Mouse (Mus musculus) midbrain, embryonic 14.5 days (tissue): ENCODE measurements around the gene Efs. TPM values are rescaled to one million over a fixed set of nuclear protein-coding genes. Genes with fewer than 3 reads are reported as not detected.

Experiments used
- ATAC-seq: fragments of 200-750 bp; cut with Nextera tagmentation; 2 replicates; pipeline ENCODE4 v1.8.0; 2017; ENCODE audit warnings: moderate number of reproducible peaks, moderate library complexity; ENCODE audit not compliant: low FRiP score, low TSS enrichment
- DNase-seq: peaks from one replicate; pipeline ENCODE4 v3.0.0-alpha.2; 2015
- H3K27ac ChIP-seq: fragments of 300-500 bp; sonication (generic); replicated peaks from 2 replicates; pipeline ENCODE4 v1.5.1; 2014; ENCODE audit warnings: mild to moderate bottlenecking, low read depth, low read length, moderate library complexity
- H3K27me3 ChIP-seq: fragments of 300-500 bp; sonication (generic); 2 replicates; pipeline ENCODE4 v1.6.1; 2014; ENCODE audit warnings: low read length, control low read depth, mixed read lengths; ENCODE audit not compliant: control insufficient read depth, insufficient read depth
- H3K36me3 ChIP-seq: fragments of 300-500 bp; sonication (generic); 2 replicates; pipeline ENCODE4 v1.6.1; 2014; ENCODE audit warnings: low read length, control low read depth; ENCODE audit not compliant: control insufficient read depth, insufficient read depth
- H3K4me1 ChIP-seq: fragments of 300-500 bp; sonication (generic); 2 replicates; pipeline ENCODE4 v1.6.1; 2014; ENCODE audit warnings: mild to moderate bottlenecking, antibody characterized with exemption, low read length, control low read depth; ENCODE audit not compliant: control insufficient read depth, insufficient read depth
- H3K4me2 ChIP-seq: fragments of 300-500 bp; sonication (generic); 2 replicates; pipeline ENCODE4 v1.6.1; 2014; ENCODE audit warnings: mild to moderate bottlenecking, low read length, moderate library complexity
- H3K4me3 ChIP-seq: fragments of 300-500 bp; sonication (generic); replicated peaks from 2 replicates; pipeline ENCODE4 v1.5.1; 2014; ENCODE audit warnings: low read depth, low read length
- H3K9ac ChIP-seq: fragments of 300-500 bp; sonication (generic); replicated peaks from 2 replicates; pipeline ENCODE4 v1.6.1; 2014; ENCODE audit warnings: mild to moderate bottlenecking, low read length, moderate library complexity
- H3K9me3 ChIP-seq: fragments of 300-500 bp; sonication (generic); 2 replicates; pipeline ENCODE4 v1.6.1; 2016; ENCODE audit warnings: low read length, control low read depth, mixed read lengths; ENCODE audit not compliant: control insufficient read depth
- WGBS: fragments of 180-500 bp; shearing (Covaris S2); extraction: QIAGEN DNeasy Blood & Tissue Kit; methylation state at CpG from one replicate; pipeline ENCODE4 v1.1.7; 2014; 5-methylcytosine and 5-hydroxymethylcytosine counted together
- polyA plus RNA-seq: library from polyadenylated mRNA; unstranded; fragments of >200 nt; fragmentation: Nextera tagmentation; extraction: Ambion mirVana; gene quantifications from 2 replicates; pipeline ENCODE4 v1.2.1, GENCODE M21; 2014

Gene Efs
- polyA plus RNA-seq, 1 experiment from 2014 or later: 18.3 TPM

DNA sequence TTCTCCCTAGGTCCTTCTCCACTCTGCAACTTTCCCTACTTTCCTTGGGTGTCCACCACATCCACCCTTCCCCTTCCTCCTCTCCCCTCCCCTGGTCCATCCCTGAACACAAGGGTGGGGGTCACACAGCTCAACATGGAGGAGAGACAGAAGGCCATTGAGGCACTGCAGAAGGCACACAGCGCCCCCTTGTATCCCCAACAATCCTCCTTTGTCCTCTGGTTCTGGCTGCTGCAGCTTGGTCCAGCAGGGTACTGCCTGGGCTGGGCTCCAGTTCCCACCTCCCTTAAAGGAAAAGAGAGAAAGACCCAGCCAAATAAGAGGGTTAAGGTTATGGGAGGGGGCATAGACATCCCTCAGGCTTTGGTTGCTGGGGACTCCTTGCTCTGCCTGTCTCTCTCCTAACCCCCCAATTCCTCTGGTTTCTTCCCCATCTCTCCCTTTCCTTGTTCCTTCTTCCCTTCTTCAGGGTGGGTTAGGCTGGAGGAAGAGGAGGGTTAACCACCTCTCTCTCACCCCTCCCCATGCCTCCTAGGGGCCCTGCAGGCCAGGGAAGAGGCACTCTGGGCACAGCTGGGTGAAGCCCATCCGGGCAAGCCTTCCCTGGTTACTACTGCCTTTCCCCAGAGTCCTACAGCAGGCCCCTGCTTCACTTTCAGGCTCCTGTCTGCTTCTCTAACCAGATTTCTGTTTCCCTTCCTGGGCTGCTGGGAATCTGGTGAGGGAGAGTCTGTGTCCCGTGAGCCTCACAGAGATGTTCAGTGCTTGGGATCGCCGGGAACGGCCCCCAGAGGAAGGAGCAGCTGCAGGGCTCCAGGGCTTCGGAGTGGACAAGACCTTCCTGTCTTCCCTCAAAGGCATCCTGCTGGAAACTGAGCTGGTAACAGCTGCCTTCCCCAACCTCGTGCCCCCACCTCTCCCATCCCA is 10.2 kb upstream of the Efs start, which contains the start of gene Cmtm5:
Gene Cmtm5 (plus strand): TSS at position 358 of the 927 bp plus-strand sequence.
- Histone ChIP-seq H3K9me3 (no peaks in the 10 kb centered on the region), H3K4me1 (peaks cover 11% of the 10 kb centered on the region), H3K9ac (no peak within 1 kb of the TSS), H3K4me2 (no peak within 1 kb of the TSS), H3K27me3 (no peaks in the 10 kb centered on the region), H3K4me3 (no peak within 1 kb of the TSS), H3K27ac (0 out of 2 replicates have a peak within 1 kb of the TSS, but pooled peaks have one; percentile 27), H3K36me3 (no peaks in the 10 kb centered on the region)
- ATAC-seq (no peak), DNase-seq (peak; percentile 48)
- 35% methylated on average over 8 of the region's 8 CpGs for WGBS

DNA sequence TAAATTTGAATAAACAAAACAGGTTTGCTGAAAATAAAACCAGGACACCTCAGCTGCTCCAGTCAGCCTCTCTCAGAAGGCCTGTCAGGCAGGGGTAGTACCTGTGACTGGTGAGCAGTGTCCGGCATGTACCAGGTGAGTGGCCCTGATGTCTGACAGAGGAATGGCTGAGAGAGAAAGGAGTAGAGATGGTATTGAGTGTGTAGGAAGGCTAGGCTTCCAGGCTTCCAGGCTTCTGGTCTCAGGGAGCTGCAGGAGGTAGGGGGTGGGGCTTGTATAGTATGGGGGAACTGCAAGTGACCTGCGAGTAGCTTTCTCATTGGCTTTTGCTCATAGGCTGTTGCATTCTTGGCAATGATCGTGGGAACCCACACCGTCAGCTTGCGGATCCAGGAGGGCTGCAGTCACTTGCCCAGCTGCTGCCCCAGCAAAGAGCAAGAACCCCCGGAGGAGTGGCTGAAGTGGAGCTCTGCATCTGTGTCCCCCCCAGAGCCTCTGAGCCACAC is 6.8 kb upstream of the Efs start, which contains the start of gene Il25:
Gene Il25 (plus strand): TSS at position 51 of the 506 bp plus-strand sequence.
- Histone ChIP-seq H3K9ac (no peak within 1 kb of the TSS), H3K36me3 (no peaks in the 10 kb centered on the region), H3K27ac (no peak within 1 kb of the TSS), H3K4me2 (no peak within 1 kb of the TSS), H3K4me3 (no peak within 1 kb of the TSS), H3K27me3 (no peaks in the 10 kb centered on the region), H3K4me1 (peaks cover 17% of the 10 kb centered on the region), H3K9me3 (no peaks in the 10 kb centered on the region)
- WGBS: 29% methylated on average over 6 of the region's 6 CpGs
- DNase-seq: peak; percentile 32
- no peak for ATAC-seq

DNA sequence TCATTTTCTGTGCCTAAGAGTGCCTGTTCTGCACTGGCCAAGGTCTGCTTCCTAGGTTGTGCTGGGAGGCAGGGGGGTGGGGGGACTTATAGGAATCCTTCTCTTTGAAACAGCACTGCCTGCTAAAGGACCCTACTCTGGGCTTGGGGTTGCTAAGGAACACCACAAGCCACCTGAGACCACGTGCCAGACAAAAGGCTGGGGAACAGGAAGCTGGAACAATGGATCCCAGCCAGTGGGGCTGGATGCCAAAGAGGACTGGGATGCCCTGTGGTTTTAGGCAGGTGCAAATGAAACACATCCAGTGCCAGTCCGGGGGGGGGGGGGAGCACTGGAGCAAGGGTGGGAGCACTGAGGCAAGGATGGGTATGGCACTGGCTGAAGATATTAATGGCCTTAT is 4.5 kb upstream of the Efs start:
- no peak overlapping the region for H3K9ac ChIP-seq
- no peak overlapping the region for H3K27ac ChIP-seq
- H3K9me3 ChIP-seq: no peaks in the 10 kb centered on the region
- no peak overlapping the region for H3K4me2 ChIP-seq
- no peak for ATAC-seq
- H3K36me3 ChIP-seq: no peaks in the 10 kb centered on the region
- peak; percentile 35 for DNase-seq
- peaks cover 19% of the 10 kb centered on the region for H3K4me1 ChIP-seq
- WGBS: 27% methylated on average over 2 of the region's 2 CpGs
- H3K4me3 ChIP-seq: no peak overlapping the region
- no peaks in the 10 kb centered on the region for H3K27me3 ChIP-seq

DNA sequence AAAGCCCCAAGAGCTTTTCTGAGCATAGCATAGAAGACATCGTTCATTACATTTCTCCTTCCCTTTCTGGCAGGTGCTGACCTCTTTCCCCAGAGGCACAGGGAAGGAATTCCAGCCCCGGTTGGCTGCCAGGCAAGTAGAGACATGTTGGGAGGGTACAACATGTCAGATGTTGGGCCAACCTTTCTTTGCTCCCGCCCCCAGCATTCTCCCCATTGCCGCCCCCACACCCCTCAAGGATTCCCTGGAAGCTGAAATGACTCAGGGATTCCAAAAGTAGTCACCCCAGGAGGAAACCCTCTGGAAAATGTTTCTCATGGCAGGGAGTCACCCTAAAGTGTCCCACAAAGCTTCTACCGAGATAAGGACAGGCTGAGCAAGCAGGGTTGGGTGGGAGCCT is 3.9 kb upstream of the Efs start:
- Histone ChIP-seq H3K4me2 (no peak overlapping the region), H3K36me3 (no peaks in the 10 kb centered on the region), H3K4me3 (no peak overlapping the region), H3K27ac (no peak overlapping the region), H3K9me3 (no peaks in the 10 kb centered on the region), H3K27me3 (no peaks in the 10 kb centered on the region), H3K4me1 (peaks cover 25% of the 10 kb centered on the region), H3K9ac (no peak overlapping the region)
- DNase-seq: no peak
- WGBS: 85% methylated on average over 5 of the region's 5 CpGs
- no peak for ATAC-seq

DNA sequence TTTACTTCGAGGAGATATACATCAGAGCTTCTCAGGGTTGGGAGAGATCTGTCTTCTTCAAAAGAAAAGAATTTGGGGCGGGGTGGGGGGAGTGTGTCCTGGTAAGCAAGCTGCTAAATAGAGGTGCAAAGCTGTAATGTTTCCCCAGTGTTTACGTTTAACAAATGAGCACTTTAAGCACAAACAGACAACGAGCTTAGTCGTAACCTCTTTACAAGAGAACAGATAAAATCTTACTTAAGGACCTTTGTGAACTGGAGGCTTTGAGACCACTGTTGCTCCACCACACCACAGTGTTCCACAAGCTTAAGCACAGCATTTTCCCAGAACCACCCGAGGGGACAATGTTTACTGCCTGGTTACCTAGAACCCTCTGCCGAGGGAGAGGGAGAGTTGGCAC is 1.4 kb upstream of the Efs start:
- WGBS: 13% methylated on average over 7 of the region's 7 CpGs
- H3K9ac ChIP-seq: peak overlapping the region; percentile 73; the same call in 1 of the 2 replicates
- H3K4me3 ChIP-seq: no peak overlapping the region
- H3K27ac ChIP-seq: peak overlapping the region; percentile 94
- no peaks in the 10 kb centered on the region for H3K36me3 ChIP-seq
- no peaks in the 10 kb centered on the region for H3K27me3 ChIP-seq
- H3K9me3 ChIP-seq: no peaks in the 10 kb centered on the region
- H3K4me2 ChIP-seq: peak overlapping the region; percentile 96
- DNase-seq (no peak), ATAC-seq (no peak)
- H3K4me1 ChIP-seq: peaks cover 28% of the 10 kb centered on the region

DNA sequence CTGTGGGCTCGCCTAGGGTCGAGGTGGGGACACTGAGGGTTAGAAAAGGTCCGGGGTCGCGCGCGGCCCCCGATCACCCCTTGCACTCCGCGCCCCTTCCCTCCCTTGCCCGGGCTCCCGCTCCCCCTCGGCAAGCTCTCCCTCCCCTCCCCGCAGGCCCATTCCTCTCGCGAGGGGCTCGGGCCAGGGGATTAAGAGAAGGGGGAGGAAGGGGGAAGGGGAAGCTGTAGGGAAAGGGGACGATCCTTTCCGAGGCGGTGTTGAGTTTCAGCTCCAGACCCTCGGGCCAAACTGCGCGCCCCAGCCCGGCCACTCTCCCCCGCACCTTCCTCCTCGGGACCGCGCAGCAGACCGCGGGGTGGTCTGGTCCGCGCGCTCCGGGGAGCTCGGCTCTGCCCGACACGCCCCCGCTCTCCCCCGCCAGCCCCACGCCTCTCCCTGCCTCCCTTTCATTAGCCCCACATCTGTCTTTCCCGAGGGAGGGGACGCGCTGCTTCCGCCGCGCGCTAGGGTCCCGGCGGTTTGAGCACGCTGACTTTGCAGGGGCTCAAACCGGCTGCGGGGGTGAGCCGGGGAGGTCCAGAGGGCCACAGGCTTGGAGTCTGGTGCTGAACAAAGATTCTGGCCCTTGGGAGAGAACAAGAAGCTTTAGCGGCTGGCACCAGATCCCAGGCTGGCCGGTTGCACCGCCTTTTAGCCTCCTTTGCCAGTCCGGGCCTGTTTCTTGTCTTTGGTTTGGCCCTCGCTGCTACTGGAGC is 654 bp upstream of the Efs start:
- WGBS: 0% methylated on average over 54 of the region's 58 CpGs
- Histone ChIP-seq H3K9ac (peak overlapping the region; percentile 73), H3K9me3 (peaks cover 3% of the 10 kb centered on the region; the same call in 1 of the 2 replicates), H3K4me3 (peak overlapping the region; percentile 51), H3K4me2 (peak overlapping the region; percentile 96), H3K27me3 (no peaks in the 10 kb centered on the region), H3K36me3 (no peaks in the 10 kb centered on the region), H3K27ac (peak overlapping the region; percentile 94), H3K4me1 (peaks cover 28% of the 10 kb centered on the region)
- peak; percentile 74 for ATAC-seq
- DNase-seq: peak; percentile 83

DNA sequence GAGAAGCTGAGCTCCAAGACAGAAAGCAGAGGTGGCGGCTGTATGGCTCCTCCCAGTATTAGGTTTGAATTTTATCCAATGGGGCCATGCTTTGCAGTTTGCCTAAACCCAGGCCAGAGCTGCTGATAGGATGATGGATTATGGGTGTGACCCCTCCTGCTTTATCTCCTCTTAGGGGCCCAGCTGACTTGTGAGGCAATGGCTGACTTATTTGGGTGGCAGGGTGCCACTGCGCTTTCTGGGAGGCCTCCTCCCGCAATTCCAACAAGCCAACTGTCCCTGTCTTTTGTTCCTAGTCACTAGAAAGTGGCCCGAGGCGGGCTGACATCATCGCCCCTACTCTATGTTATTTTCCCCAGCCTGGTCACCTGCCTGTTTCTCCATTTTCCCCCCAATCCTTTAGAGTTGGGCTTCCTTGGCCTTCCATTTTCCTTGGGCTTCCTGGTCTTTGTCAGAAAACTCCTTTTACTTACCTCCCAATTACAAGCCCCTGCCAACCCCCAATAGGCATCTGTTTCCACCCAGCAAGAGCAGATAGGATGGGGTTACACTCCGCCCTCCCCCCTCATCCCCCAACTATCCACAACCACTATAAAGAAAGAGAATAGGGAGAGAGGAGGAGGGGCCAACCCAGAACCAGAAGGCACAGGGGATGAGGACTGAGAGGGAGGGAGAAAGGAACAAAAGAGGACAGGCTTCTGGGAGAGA is 1.1 kb downstream of the Efs start:
- no peaks in the 10 kb centered on the region for H3K27me3 ChIP-seq
- peak; percentile 55; the same call in 1 of the 2 replicates for ATAC-seq
- WGBS: 10% methylated on average over 7 of the region's 7 CpGs
- H3K4me2 ChIP-seq: peak overlapping the region; percentile 96
- peak overlapping the region; percentile 73; the same call in 1 of the 2 replicates for H3K9ac ChIP-seq
- H3K4me3 ChIP-seq: peak overlapping the region; percentile 51
- H3K4me1 ChIP-seq: peaks cover 22% of the 10 kb centered on the region
- peak; percentile 66 for DNase-seq
- H3K9me3 ChIP-seq: peaks cover 10% of the 10 kb centered on the region
- H3K27ac ChIP-seq: peak overlapping the region; percentile 94
- H3K36me3 ChIP-seq: peaks cover 12% of the 10 kb centered on the region; the same call in 1 of the 2 replicates

DNA sequence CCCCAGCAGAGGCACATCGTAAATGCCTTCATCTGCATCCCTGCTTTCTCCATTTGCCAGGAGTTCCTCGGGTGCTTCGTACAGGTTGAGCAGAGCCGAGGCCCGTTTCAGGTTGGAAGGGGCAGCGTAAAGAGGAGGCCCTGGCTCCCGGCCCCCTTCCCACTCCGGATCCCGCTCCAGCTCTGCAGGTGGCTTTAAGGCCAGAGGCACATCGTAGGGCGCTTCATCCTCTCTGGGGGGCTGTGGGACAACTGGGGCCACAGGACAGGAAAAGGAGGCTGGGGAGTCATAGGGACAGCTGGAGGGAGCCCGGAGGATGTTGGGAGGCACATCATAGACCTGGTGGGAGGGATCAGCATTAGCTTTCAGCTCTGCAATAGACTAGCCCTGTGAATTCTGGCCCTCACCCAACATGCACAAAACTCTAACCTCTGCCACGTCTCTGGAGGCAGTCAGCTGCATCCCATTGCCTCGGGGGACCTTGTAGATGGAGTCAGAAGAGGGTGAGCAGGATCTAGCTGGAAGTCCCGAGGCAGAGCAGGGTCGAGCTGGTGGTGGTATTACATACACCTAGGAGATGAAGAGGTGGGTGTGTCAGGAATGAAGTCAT is 5.7 kb downstream of the Efs start:
- Histone ChIP-seq H3K27me3 (no peaks in the 10 kb centered on the region), H3K9ac (no peak overlapping the region), H3K27ac (no peak overlapping the region), H3K4me3 (no peak overlapping the region), H3K4me1 (peaks cover 12% of the 10 kb centered on the region), H3K4me2 (no peak overlapping the region), H3K9me3 (peaks cover 10% of the 10 kb centered on the region), H3K36me3 (peaks cover 41% of the 10 kb centered on the region)
- ATAC-seq: no peak
- no peak for DNase-seq
- 96% methylated on average over 16 of the region's 16 CpGs for WGBS
